Mouse (Mus musculus): ENCODE data around the gene Arid3a.
"Not testable (repeated sequence)": the region's sequence is repeated elsewhere in the genome, so short reads cannot be mapped to it uniquely, and the experiment has no call there.

GRCm38 (mm10) chr10:79892451-79893118 lies 34.3 kb upstream of the Arid3a start:
- peak; percentile 74 for TF ChIP-seq CTCF (IDR thresholded peaks at IDR 0.05; ENCODE audit: borderline replicate concordance, insufficient read depth, low read depth, low read length)
- not testable (repeated sequence) for TF ChIP-seq POLR2A (IDR thresholded peaks at IDR 0.05; ENCODE audit: borderline replicate concordance, insufficient read depth, low read length)

All from cerebellum, adult 2 months (tissue).